Mouse (Mus musculus): ENCODE data around the gene Auts2.

Auts2 gene

GRCm38 (mm10) chr5:131606786-131607185, 936.4 kb downstream of the Auts2 start:
- no peak for DNase-seq (ENCODE audit: low read depth, low spot score)
- no peaks in the 10 kb centered on the region for H3K27me3 ChIP-seq (ENCODE audit: control insufficient read depth, insufficient read depth, low read length, poor library complexity, severe bottlenecking)

DNA sequence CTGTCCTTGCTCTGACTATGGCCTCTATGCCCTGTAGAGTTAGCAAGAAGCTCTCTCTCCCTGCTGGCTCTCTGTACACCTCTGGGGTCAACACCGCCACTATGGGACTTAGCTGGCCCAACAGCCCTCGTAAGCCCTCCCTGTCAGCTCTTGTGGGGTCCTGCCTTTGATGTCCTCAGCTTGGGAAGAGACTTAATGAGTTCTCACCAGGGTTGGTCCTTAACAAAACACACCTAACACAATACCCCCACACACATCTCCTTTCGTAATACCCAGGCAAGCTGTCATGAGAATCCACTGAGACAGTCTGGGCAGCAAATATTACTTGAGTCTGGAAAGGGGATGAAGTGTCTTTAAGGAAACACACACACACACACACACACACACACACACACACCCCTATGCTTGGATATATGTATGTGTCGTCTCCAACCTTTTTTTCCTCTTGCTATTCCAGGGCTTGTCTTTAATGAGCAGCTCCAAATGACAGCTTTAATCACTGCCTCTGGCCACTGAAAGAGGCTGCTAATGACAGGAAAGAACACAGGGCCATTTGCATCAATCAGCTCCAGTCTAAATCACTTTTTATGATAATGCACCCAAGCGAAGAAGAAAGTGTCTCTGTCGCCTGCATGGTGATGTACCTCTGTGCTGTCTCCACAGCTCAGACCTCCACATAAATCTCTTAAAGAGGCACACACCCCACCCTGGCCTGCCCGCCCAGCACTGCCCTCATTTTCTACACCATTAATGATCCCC, 941.0 kb downstream of the Auts2 start:
- no peaks in the 10 kb centered on the region for H3K27me3 ChIP-seq (ENCODE audit: control insufficient read depth, insufficient read depth, low read length, poor library complexity, severe bottlenecking)
- H3K36me3 ChIP-seq (ENCODE audit: control insufficient read depth, insufficient read depth, low read length, poor library complexity, severe bottlenecking) = no peaks in the 10 kb centered on the region
- DNase-seq (ENCODE audit: low read depth, low spot score) = no peak

More at GRCm38 (mm10) chr5:131606786-131607185, 936.4 kb downstream of the Auts2 start:
- H3K36me3 ChIP-seq (ENCODE audit: control insufficient read depth, insufficient read depth, low read length, poor library complexity, severe bottlenecking) = no peaks in the 10 kb centered on the region

DNA sequence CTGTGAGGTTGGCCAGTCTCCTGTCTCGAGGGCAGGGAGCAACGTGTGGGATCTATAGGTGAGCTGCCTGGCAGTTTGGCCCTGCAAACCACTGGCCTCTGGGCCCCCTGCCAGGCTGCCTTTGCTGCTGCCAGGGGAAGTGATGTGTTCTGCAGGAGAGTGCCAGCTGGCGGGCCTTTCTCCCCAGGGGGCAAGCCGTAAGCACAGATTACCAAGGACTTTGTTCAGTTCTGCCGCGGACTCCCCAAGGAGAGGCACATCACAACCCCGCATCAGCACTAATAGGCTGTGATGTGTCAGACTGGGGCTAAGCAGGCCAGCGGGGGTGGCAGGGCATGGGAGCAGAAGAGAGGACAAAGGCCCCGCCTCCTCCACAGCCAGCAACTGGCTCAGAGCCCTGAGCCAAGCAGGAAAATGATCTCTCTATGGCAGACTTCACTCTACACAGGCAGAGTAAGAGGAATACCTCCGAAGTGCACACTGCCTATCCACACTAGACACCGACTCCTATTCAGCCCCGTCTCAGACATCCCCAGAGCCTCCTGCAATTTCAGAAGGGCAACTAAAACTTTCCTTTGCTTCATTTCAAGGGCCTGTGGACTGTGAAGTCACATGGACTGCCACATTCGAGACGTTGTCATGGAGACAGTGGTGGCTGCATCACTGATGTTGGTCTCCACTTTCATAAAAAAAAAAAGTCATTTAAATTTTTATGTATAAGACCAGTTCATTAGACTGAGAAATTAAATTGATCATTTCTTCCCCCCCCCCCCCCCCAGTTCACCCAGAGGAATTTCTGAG, 942.6 kb downstream of the Auts2 start:
- H3K36me3 ChIP-seq (ENCODE audit: control insufficient read depth, insufficient read depth, low read length, poor library complexity, severe bottlenecking) = no peaks in the 10 kb centered on the region
- no peak for DNase-seq (ENCODE audit: low read depth, low spot score)
- no peaks in the 10 kb centered on the region for H3K27me3 ChIP-seq (ENCODE audit: control insufficient read depth, insufficient read depth, low read length, poor library complexity, severe bottlenecking)

GRCm38 (mm10) chr5:131597503-131597902, 945.6 kb downstream of the Auts2 start:
- no peaks in the 10 kb centered on the region for H3K36me3 ChIP-seq (ENCODE audit: control insufficient read depth, insufficient read depth, low read length, poor library complexity, severe bottlenecking)
- H3K27me3 ChIP-seq (ENCODE audit: control insufficient read depth, insufficient read depth, low read length, poor library complexity, severe bottlenecking) = no peaks in the 10 kb centered on the region
- DNase-seq (ENCODE audit: low read depth, low spot score) = no peak

- no peak for DNase-seq (ENCODE audit: low read depth, low spot score)
- H3K36me3 ChIP-seq (ENCODE audit: control insufficient read depth, insufficient read depth, low read length, poor library complexity, severe bottlenecking) = no peaks in the 10 kb centered on the region
- H3K27me3 ChIP-seq (ENCODE audit: control insufficient read depth, insufficient read depth, low read length, poor library complexity, severe bottlenecking) = no peaks in the 10 kb centered on the region
Observed at GRCm38 (mm10) chr5:131596591-131596990, 946.6 kb downstream of the Auts2 start.

GRCm38 (mm10) chr5:131595730-131596129, 947.4 kb downstream of the Auts2 start:
- Histone ChIP-seq H3K27me3 (ENCODE audit: control insufficient read depth, insufficient read depth, low read length, poor library complexity, severe bottlenecking) (no peaks in the 10 kb centered on the region), H3K36me3 (ENCODE audit: control insufficient read depth, insufficient read depth, low read length, poor library complexity, severe bottlenecking) (no peaks in the 10 kb centered on the region)
- DNase-seq (ENCODE audit: low read depth, low spot score) = no peak

DNA sequence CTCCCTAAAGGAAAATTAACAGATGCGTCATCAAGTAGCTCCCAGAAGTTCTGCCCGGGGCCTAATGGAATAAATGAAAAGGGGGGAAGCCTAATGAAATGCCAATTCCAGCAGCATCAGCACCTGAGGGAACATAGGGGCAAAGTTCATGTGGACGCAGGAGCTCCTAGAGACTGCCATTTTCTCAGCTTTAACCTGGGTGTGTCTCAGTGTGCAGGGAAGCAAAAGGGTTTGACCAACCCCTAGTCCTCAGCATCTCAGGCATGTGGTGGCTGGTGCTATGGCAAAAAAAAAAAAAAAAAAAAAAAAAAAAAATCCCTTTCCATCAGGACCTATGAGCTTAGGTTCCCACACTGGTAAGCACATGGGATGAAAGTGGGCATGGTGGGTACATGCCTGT, 948.5 kb downstream of the Auts2 start:
- DNase-seq (ENCODE audit: low read depth, low spot score) = no peak
- no peaks in the 10 kb centered on the region for H3K27me3 ChIP-seq (ENCODE audit: control insufficient read depth, insufficient read depth, low read length, poor library complexity, severe bottlenecking)
- H3K36me3 ChIP-seq (ENCODE audit: control insufficient read depth, insufficient read depth, low read length, poor library complexity, severe bottlenecking) = no peaks in the 10 kb centered on the region

DNA sequence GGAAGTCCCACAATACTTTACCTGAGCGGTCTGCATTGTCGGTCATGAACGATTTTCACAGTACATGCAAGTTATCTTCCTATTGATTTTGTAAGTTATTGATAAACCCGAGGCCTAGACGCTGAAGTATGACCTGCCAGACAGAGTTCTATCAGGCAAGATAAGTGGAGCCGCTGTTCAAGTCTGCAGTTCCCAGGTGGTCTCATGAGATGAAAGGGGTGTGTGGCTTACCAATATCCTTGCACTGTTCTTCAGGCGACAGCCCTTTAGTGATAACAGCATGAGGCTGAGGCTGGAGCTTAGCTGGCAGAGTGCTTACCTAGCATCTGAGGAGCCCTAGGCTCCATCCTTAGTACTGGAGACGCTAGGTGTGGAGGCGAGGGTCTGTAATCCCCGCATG, 949.9 kb downstream of the Auts2 start:
- DNase-seq (ENCODE audit: low read depth, low spot score) = no peak
- H3K36me3 ChIP-seq (ENCODE audit: control insufficient read depth, insufficient read depth, low read length, poor library complexity, severe bottlenecking) = no peaks in the 10 kb centered on the region
- no peaks in the 10 kb centered on the region for H3K27me3 ChIP-seq (ENCODE audit: control insufficient read depth, insufficient read depth, low read length, poor library complexity, severe bottlenecking)

DNA sequence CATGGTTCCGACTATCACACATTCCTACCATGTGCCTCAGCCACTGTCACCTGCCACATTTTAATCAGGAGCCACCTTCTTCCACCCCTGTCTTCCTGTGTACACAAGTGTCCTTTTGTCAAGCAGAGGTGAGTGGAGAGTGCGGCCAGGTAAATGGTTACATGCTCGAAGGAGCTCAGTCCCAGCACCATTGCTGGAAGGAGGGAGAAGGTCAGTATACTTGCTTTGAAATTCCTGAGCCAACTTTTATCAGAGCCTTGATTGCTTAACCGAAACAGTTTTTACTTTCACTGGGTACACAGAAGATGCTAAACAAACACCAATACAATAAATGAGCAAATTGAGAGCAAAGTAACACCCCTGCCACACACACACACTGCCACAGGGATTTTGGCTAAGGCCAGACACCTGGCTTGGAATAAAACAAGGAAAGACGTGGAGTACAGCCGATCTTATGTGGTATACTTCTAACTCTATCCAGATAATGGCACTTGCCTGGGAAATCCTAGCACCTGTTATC, 953.1 kb downstream of the Auts2 start:
- Histone ChIP-seq H3K36me3 (ENCODE audit: control insufficient read depth, insufficient read depth, low read length, poor library complexity, severe bottlenecking) (no peaks in the 10 kb centered on the region), H3K27me3 (ENCODE audit: control insufficient read depth, insufficient read depth, low read length, poor library complexity, severe bottlenecking) (no peaks in the 10 kb centered on the region)
- DNase-seq (ENCODE audit: low read depth, low spot score) = no peak

DNA sequence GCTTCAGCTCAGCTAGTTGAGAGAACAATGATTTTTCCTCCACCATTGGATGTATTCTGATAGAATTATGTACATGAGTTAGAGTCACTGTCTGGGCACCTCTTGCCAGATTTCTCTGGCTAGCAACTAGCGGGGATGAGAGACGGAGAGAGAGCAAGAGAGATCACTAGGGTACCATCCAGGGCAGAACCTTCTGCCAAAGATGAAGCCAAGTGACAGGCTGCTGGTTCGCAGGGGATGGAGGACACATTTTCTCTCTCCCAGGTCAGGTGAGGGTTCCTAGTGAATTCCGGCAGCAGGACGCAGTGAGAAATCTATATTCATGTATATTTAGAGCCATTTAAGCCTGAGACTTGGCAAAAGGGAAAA, 956.8 kb downstream of the Auts2 start:
- no peak for DNase-seq (ENCODE audit: low read depth, low spot score)
- H3K36me3 ChIP-seq (ENCODE audit: control insufficient read depth, insufficient read depth, low read length, poor library complexity, severe bottlenecking) = no peaks in the 10 kb centered on the region

GRCm38 (mm10) chr5:131585684-131586331, 957.3 kb downstream of the Auts2 start:
- Histone ChIP-seq H3K36me3 (ENCODE audit: control insufficient read depth, insufficient read depth, low read length, poor library complexity, severe bottlenecking) (no peaks in the 10 kb centered on the region), H3K27me3 (ENCODE audit: control insufficient read depth, insufficient read depth, low read length, poor library complexity, severe bottlenecking) (no peaks in the 10 kb centered on the region)
- DNase-seq (ENCODE audit: low read depth, low spot score) = no peak

More for the DNA sequence above, 956.8 kb downstream of the Auts2 start:
- no peaks in the 10 kb centered on the region for H3K27me3 ChIP-seq (ENCODE audit: control insufficient read depth, insufficient read depth, low read length, poor library complexity, severe bottlenecking)

- no peaks in the 10 kb centered on the region for H3K27me3 ChIP-seq (ENCODE audit: control insufficient read depth, insufficient read depth, low read length, poor library complexity, severe bottlenecking)
- no peak for DNase-seq (ENCODE audit: low read depth, low spot score)
- H3K36me3 ChIP-seq (ENCODE audit: control insufficient read depth, insufficient read depth, low read length, poor library complexity, severe bottlenecking) = no peaks in the 10 kb centered on the region
Observed at GRCm38 (mm10) chr5:131584260-131585135, 958.6 kb downstream of the Auts2 start.

DNA sequence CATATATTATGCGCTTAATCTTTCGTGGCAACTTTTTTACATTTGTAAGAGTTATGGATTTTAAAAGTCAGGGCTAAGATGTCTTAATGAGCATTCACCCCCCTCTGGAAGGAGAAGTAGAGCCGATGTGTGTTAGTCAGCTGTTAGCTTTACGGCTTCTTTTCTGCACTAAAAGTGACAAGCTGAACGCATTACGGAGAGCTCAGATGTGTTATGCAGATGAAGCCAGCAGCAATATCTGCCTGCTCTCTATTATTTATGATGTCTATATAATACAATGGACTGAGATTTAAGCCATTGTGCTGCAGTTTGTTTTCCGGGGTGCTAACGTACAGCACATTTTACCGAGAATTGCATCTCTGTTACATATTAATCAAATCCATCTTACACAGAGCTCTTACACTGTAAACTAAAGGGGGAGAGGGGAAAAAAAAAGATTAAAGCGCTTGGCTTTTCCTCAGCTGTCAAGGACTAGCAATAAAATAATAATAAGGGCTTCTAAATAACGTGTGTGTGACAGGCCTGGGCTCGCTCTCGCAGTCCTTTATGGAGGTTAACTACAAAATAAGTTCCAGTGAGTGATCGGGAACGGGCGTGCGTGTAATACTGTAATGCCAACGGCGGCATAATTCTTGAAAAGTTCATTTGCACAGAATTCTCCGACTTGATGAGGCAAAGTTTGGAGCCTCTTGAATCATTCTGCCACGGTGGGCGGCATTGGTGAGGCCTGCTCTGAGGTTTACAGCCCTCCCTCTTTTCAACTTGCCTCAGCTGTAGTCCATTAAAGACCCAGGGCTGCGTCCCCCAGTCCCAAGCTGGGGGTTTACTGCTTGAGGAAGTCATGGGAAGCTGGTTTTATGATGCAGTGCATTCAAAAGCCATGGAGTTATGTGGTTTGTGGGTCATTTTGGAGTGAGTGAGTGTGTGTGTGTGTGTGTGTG, 961.8 kb downstream of the Auts2 start:
- Histone ChIP-seq H3K27me3 (ENCODE audit: control insufficient read depth, insufficient read depth, low read length, poor library complexity, severe bottlenecking) (no peaks in the 10 kb centered on the region), H3K36me3 (ENCODE audit: control insufficient read depth, insufficient read depth, low read length, poor library complexity, severe bottlenecking) (no peaks in the 10 kb centered on the region)
- DNase-seq (ENCODE audit: low read depth, low spot score) = no peak
